Mouse (Mus musculus) myocyte (in vitro differentiated cells): ENCODE measurements around the gene Slc15a2.

Experiments
- E2F4 ChIP-seq: IDR thresholded peaks from one replicate; pipeline ENCODE4 v1.6.1; 2011; ENCODE audit warnings: mild to moderate bottlenecking, control low read depth, moderate library complexity; ENCODE audit not compliant: insufficient read depth
- MAX ChIP-seq: IDR thresholded peaks from one replicate; pipeline ENCODE4 v1.6.1; 2011; ENCODE audit warnings: low read depth, mild to moderate bottlenecking, control low read depth
- MYOG ChIP-seq, 3 experiments: IDR thresholded peaks; one replicate each; pipeline ENCODE4 v1.6.1; 2011; ENCODE audit warnings: control low read depth in 2 of 3, low read depth in 2 of 3, mild to moderate bottlenecking in 2 of 3; ENCODE audit not compliant: insufficient read length in 2 of 3, control insufficient read depth in 1 of 3, insufficient read depth in 1 of 3
- POLR2A ChIP-seq: IDR thresholded peaks from one replicate; pipeline ENCODE4 v1.6.1; 2011; ENCODE audit warnings: low read depth, mild to moderate bottlenecking, control low read depth, moderate library complexity; ENCODE audit not compliant: insufficient read length
- TCF12 ChIP-seq: IDR thresholded peaks from one replicate; pipeline ENCODE4 v1.6.1; 2011; ENCODE audit warnings: mild to moderate bottlenecking, control low read depth; ENCODE audit not compliant: poor library complexity, insufficient read depth, severe bottlenecking
- USF1 ChIP-seq: IDR thresholded peaks from one replicate; pipeline ENCODE4 v1.6.1; 2011; ENCODE audit warnings: low read depth, mild to moderate bottlenecking, control low read depth, moderate library complexity

- TF ChIP-seq TCF12 (no peak), POLR2A (no peak), MYOG (IDR thresholded peaks at IDR 0.05; ENCODE audit: control insufficient read depth in 1 of 3, insufficient read depth in 1 of 3, insufficient read length in 2 of 3, low read depth in 2 of 3) (no peak), E2F4 (no peak), MAX (no peak), USF1 (no peak)
Measured at GRCm38 (mm10) chr16:36720194-36721055, 64.3 kb downstream of the Slc15a2 start.
